Mouse (Mus musculus): ENCODE data around the gene Qpctl. TPM values are rescaled to one million over a fixed set of nuclear protein-coding genes. Genes with fewer than 3 reads are reported as not detected.

Qpctl gene
- polyA plus RNA-seq, 1 experiment from 2014 or later = 10.0 TPM

GRCm38 (mm10) chr7:19148180-19148874 is 764 bp downstream of the Qpctl start:
- Histone ChIP-seq H3K4me2 (peak overlapping the region; percentile 91), H3K27me3 (replicated peaks) (no peaks in the 10 kb centered on the region), H3K9ac (peak overlapping the region; percentile 77), H3K36me3 (peaks cover 26% of the 10 kb centered on the region), H3K4me1 (replicated peaks) (peaks cover 18% of the 10 kb centered on the region), H3K9me3 (replicated peaks) (no peaks in the 10 kb centered on the region), H3K4me3 (peak overlapping the region; percentile 70), H3K27ac (ENCODE audit: poor library complexity, severe bottlenecking) (peak overlapping the region; percentile 66)
- WGBS = 15% methylated on average over 20 of the region's 20 CpGs
- no peak for ATAC-seq (ENCODE audit: insufficient number of reproducible peaks, low FRiP score)

- H3K4me2 ChIP-seq = 0 out of 2 replicates have a peak overlapping the region, but pooled peaks have one; percentile 91
- peaks cover 25% of the 10 kb centered on the region for H3K36me3 ChIP-seq
- H3K27me3 ChIP-seq (replicated peaks) = no peaks in the 10 kb centered on the region
- H3K9me3 ChIP-seq (replicated peaks) = no peaks in the 10 kb centered on the region
- no peak for ATAC-seq (ENCODE audit: insufficient number of reproducible peaks, low FRiP score)
- no peak overlapping the region for H3K9ac ChIP-seq
- no peak overlapping the region for H3K4me3 ChIP-seq
- H3K4me1 ChIP-seq (replicated peaks) = peaks cover 18% of the 10 kb centered on the region
- H3K27ac ChIP-seq (ENCODE audit: poor library complexity, severe bottlenecking) = no peak overlapping the region
- WGBS = 43% methylated on average over 6 of the region's 6 CpGs
These were observed 1.5 kb downstream of the Qpctl start for GRCm38 (mm10) chr7:19147497-19148045.

DNA sequence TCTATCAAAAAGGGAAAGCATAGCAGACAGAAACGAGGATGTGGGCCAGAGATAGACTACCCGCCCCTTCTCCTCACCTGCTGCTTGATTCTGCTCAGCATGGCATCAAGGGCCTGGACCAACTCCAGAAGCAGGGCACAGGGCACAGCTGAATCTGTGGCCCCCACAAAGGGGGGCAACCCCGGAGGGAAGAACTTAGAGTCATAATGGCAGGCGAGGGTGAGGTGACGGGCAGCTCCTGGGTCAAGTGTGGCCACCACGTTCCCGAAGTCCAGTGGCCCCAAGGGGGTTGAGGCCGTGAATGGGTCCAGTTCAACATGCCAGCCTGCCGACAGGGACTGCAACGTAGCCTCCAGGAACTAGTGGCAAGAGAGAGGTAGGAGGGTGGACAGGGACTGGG is 2.3 kb downstream of the Qpctl start:
- Histone ChIP-seq H3K9me3 (replicated peaks) (no peaks in the 10 kb centered on the region), H3K4me1 (replicated peaks) (peaks cover 18% of the 10 kb centered on the region), H3K36me3 (peaks cover 24% of the 10 kb centered on the region), H3K27me3 (replicated peaks) (no peaks in the 10 kb centered on the region), H3K27ac (ENCODE audit: poor library complexity, severe bottlenecking) (no peak overlapping the region), H3K4me2 (no peak overlapping the region), H3K4me3 (no peak overlapping the region), H3K9ac (no peak overlapping the region)
- ATAC-seq (ENCODE audit: insufficient number of reproducible peaks, low FRiP score) = no peak
- WGBS = 89% methylated on average over 10 of the region's 10 CpGs

- Histone ChIP-seq H3K4me3 (no peak overlapping the region), H3K27ac (ENCODE audit: poor library complexity, severe bottlenecking) (no peak overlapping the region), H3K4me2 (no peak overlapping the region), H3K27me3 (replicated peaks) (no peaks in the 10 kb centered on the region), H3K36me3 (peaks cover 70% of the 10 kb centered on the region), H3K4me1 (replicated peaks) (no peaks in the 10 kb centered on the region), H3K9ac (no peak overlapping the region), H3K9me3 (replicated peaks) (no peaks in the 10 kb centered on the region)
- WGBS = 56% methylated on average over 5 of the region's 5 CpGs
- ATAC-seq (ENCODE audit: insufficient number of reproducible peaks, low FRiP score) = no peak
These were observed 11.7 kb downstream of the Qpctl start for GRCm38 (mm10) chr7:19137380-19137779.

DNA sequence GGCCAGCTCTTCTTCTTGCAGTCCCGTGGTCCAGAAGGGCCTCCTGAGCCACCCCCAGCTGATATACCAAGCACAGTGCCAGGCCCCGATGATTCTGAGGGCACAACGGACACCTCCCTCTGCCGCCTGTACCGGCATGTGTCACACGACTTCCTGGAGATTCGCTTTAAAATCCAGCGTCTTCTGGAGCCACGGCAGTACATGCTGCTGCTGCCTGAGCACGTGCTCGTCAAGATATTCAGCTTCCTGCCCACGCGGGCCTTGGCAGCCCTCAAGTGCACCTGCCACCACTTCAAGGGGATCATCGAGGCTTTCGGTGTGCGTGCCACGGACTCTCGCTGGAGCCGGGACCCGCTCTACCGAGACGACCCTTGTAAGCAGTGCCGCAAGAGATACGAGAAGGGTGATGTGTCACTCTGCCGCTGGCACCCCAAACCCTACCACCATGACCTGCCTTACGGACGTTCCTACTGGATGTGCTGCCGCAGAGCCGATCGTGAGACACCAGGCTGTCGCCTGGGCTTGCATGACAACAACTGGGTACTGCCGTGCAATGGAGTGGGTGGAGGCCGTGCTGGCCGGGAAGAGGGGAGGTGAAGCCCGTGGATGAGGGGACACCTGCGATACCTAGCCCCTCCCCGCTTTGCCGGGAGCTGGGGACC is 12.3 kb downstream of the Qpctl start:
- Histone ChIP-seq H3K27me3 (replicated peaks) (no peaks in the 10 kb centered on the region), H3K9ac (no peak overlapping the region), H3K27ac (ENCODE audit: poor library complexity, severe bottlenecking) (no peak overlapping the region), H3K4me2 (no peak overlapping the region), H3K4me3 (no peak overlapping the region), H3K4me1 (replicated peaks) (peaks cover 2% of the 10 kb centered on the region; the same call in 1 of the 2 replicates), H3K9me3 (replicated peaks) (no peaks in the 10 kb centered on the region), H3K36me3 (peaks cover 67% of the 10 kb centered on the region)
- ATAC-seq (ENCODE audit: insufficient number of reproducible peaks, low FRiP score) = no peak
- 89% methylated on average over 38 of the region's 38 CpGs for WGBS

DNA sequence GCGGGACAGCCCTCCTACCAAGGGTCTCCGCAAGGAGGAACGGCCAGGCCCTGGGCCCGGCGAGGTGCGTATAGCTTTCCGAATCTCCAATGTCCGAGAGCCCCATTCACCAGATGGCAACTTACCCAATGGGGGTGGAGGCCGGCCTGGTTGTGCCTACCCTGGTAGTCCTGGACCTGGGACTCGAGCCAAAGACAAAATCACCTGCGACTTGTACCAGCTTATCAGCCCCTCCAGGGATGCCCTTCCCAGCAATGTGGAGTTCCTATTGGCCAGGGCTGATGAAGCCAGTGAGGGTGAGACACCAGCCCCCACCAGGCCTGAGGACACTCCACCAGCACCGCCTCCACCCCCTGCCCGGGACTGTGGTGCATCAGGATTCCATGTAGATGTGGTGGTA is 12.9 kb downstream of the Qpctl start:
- Histone ChIP-seq H3K27me3 (replicated peaks) (no peaks in the 10 kb centered on the region), H3K36me3 (peaks cover 63% of the 10 kb centered on the region), H3K4me2 (no peak overlapping the region), H3K4me1 (replicated peaks) (peaks cover 2% of the 10 kb centered on the region; the same call in 1 of the 2 replicates), H3K27ac (ENCODE audit: poor library complexity, severe bottlenecking) (no peak overlapping the region), H3K4me3 (no peak overlapping the region), H3K9me3 (replicated peaks) (no peaks in the 10 kb centered on the region), H3K9ac (no peak overlapping the region)
- 92% methylated on average over 13 of the region's 13 CpGs for WGBS
- ATAC-seq (ENCODE audit: insufficient number of reproducible peaks, low FRiP score) = no peak

- Histone ChIP-seq H3K27me3 (replicated peaks) (no peaks in the 10 kb centered on the region), H3K4me1 (replicated peaks) (peaks cover 9% of the 10 kb centered on the region), H3K36me3 (peaks cover 32% of the 10 kb centered on the region), H3K9ac (peak overlapping the region; percentile 71), H3K9me3 (replicated peaks) (no peaks in the 10 kb centered on the region), H3K4me2 (peak overlapping the region; percentile 72), H3K4me3 (peak overlapping the region; percentile 53), H3K27ac (ENCODE audit: poor library complexity, severe bottlenecking) (peak overlapping the region; percentile 80)
- peak; percentile 98 for ATAC-seq (ENCODE audit: insufficient number of reproducible peaks, low FRiP score)
- under 1% methylated on average over 39 of the region's 39 CpGs for WGBS
These were observed 17.7 kb downstream of the Qpctl start for GRCm38 (mm10) chr7:19131324-19131848.

- 22% methylated on average over 4 of the region's 4 CpGs for WGBS
- Histone ChIP-seq H3K4me1 (replicated peaks) (peaks cover 9% of the 10 kb centered on the region), H3K36me3 (peaks cover 29% of the 10 kb centered on the region), H3K4me3 (peak overlapping the region; percentile 53), H3K9me3 (replicated peaks) (no peaks in the 10 kb centered on the region), H3K27ac (ENCODE audit: poor library complexity, severe bottlenecking) (peak overlapping the region; percentile 80), H3K9ac (peak overlapping the region; percentile 56), H3K4me2 (peak overlapping the region; percentile 72), H3K27me3 (replicated peaks) (no peaks in the 10 kb centered on the region)
- no peak for ATAC-seq (ENCODE audit: insufficient number of reproducible peaks, low FRiP score)
These were observed 18.4 kb downstream of the Qpctl start for GRCm38 (mm10) chr7:19130657-19131056.

DNA sequence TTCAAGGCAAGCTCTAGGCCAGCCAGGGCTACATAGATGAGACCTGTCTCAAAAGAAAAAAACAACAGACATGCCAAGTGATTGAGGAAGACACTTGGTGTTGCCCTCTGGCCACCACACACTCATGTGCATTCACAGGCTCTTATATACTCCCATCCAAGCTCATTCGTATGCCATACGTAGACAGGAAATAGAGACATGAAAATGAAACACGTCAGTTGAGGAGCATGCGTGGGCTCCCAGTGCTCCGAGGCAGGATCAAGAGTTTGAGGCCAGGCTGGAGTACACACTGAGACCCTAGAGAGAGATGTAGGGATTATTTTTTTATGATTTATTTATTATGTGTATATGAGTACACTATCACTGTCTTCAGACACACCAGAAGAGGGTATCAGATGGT is 19.7 kb downstream of the Qpctl start:
- ATAC-seq (ENCODE audit: insufficient number of reproducible peaks, low FRiP score) = no peak
- H3K9ac ChIP-seq = no peak overlapping the region
- WGBS = 93% methylated on average over 5 of the region's 5 CpGs

DNA sequence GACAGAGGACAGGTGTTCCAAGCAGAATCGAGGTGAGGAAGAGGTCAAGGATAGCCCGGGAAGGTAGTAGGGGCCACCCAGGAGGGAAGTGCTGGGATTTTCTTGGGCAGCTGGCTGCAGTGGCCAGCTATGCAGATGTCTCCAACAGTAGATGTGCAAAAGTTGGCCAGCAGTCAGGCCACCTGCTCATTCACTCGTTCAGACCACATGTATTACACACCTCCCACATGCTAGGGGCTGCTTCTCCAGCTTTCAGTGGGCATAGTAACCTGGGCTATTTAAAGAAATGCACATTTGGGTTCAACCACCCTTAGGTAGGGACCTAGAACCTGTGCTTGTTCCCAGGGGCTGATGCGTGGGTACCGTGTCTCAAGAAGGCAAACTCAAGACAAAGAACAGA is 21.3 kb downstream of the Qpctl start:
- WGBS = 88% methylated on average over 5 of the region's 5 CpGs
- H3K27ac ChIP-seq (ENCODE audit: poor library complexity, severe bottlenecking) = no peak overlapping the region
- no peak overlapping the region for H3K4me3 ChIP-seq
- H3K27me3 ChIP-seq (replicated peaks) = no peaks in the 10 kb centered on the region
- peak overlapping the region; percentile 36; the same call in 1 of the 2 replicates for H3K9ac ChIP-seq
- peaks cover 11% of the 10 kb centered on the region for H3K4me1 ChIP-seq (replicated peaks)
- ATAC-seq (ENCODE audit: insufficient number of reproducible peaks, low FRiP score) = no peak
- no peaks in the 10 kb centered on the region for H3K9me3 ChIP-seq (replicated peaks)
- H3K36me3 ChIP-seq = peaks cover 19% of the 10 kb centered on the region
- no peak overlapping the region for H3K4me2 ChIP-seq

More for the DNA sequence above, 19.7 kb downstream of the Qpctl start:
- Histone ChIP-seq H3K4me2 (no peak overlapping the region), H3K4me1 (replicated peaks) (peaks cover 11% of the 10 kb centered on the region), H3K4me3 (no peak overlapping the region), H3K27me3 (replicated peaks) (no peaks in the 10 kb centered on the region), H3K9me3 (replicated peaks) (no peaks in the 10 kb centered on the region), H3K36me3 (peaks cover 20% of the 10 kb centered on the region), H3K27ac (ENCODE audit: poor library complexity, severe bottlenecking) (no peak overlapping the region)

- Histone ChIP-seq H3K27me3 (replicated peaks) (no peaks in the 10 kb centered on the region), H3K27ac (ENCODE audit: poor library complexity, severe bottlenecking) (no peak overlapping the region), H3K4me3 (no peak overlapping the region), H3K4me1 (replicated peaks) (peaks cover 20% of the 10 kb centered on the region), H3K4me2 (no peak overlapping the region), H3K9ac (no peak overlapping the region; the same call in 1 of the 2 replicates), H3K36me3 (peaks cover 19% of the 10 kb centered on the region), H3K9me3 (replicated peaks) (no peaks in the 10 kb centered on the region)
- ATAC-seq (ENCODE audit: insufficient number of reproducible peaks, low FRiP score) = no peak
- 85% methylated on average over 6 of the region's 6 CpGs for WGBS
These were observed 24.4 kb downstream of the Qpctl start for GRCm38 (mm10) chr7:19124713-19125112.

Measured in heart, embryonic 12.5 days (tissue).